Mouse (Mus musculus): ENCODE results near the gene Car4.

- no peak for TF ChIP-seq CTCF (IDR thresholded peaks at IDR 0.05; ENCODE audit: borderline replicate concordance, extremely low read depth, insufficient read depth, insufficient read length)
- no peak for TF ChIP-seq POLR2A (IDR thresholded peaks at IDR 0.05; ENCODE audit: borderline replicate concordance, extremely low read depth, insufficient read depth, insufficient read length, poor library complexity, severe bottlenecking)
These were observed 665 bp downstream of the Car4 start for GRCm38 (mm10) chr11:84958271-84958630.

Data from brain, embryonic 14.5 days (tissue).